Mouse (Mus musculus): ENCODE data around the gene Cdk5r2. TPM values are rescaled to one million over a fixed set of nuclear protein-coding genes. Genes with fewer than 3 reads are reported as not detected.

Cdk5r2 gene
- total and polyA plus RNA-seq, 2 experiments from 2014 or later, result 9.7 to 27.2 TPM

GRCm38 (mm10) chr1:74851001-74851775, 3.5 kb upstream of the Cdk5r2 start:
- no peak overlapping the region for H3K4me2 ChIP-seq (ENCODE audit: low read depth)
- WGBS, result 10% methylated on average over 6 of the region's 6 CpGs
- no peaks in the 10 kb centered on the region for H3K27me3 ChIP-seq (ENCODE audit: insufficient read depth, low read length)
- H3K9ac ChIP-seq, result no peak overlapping the region
- H3K36me3 ChIP-seq (ENCODE audit: insufficient read depth), result no peaks in the 10 kb centered on the region
- TF ChIP-seq CTCF (IDR thresholded peaks at IDR 0.05; ENCODE audit: low read depth), result no peak
- H3K4me3 ChIP-seq (ENCODE audit: low read depth, low read length), result no peak overlapping the region
- no peak overlapping the region for H3K27ac ChIP-seq (ENCODE audit: low read depth, low read length)
- DNase-seq, result no peak
- ATAC-seq, result no peak
- H3K4me1 ChIP-seq (ENCODE audit: insufficient read depth), result peaks cover 4% of the 10 kb centered on the region
- no peaks in the 10 kb centered on the region for H3K9me3 ChIP-seq (ENCODE audit: low read length)

GRCm38 (mm10) chr1:74855156-74855555, 422 bp downstream of the Cdk5r2 start:
- 2% methylated on average over 42 of the region's 48 CpGs for WGBS
- Histone ChIP-seq H3K36me3 (ENCODE audit: insufficient read depth) (no peaks in the 10 kb centered on the region), H3K27me3 (ENCODE audit: insufficient read depth, low read length) (peaks cover 6% of the 10 kb centered on the region), H3K9me3 (ENCODE audit: low read length) (no peaks in the 10 kb centered on the region), H3K4me2 (ENCODE audit: low read depth) (peak overlapping the region; percentile 68), H3K9ac (peak overlapping the region; percentile 88), H3K27ac (ENCODE audit: low read depth, low read length) (peak overlapping the region; percentile 60), H3K4me3 (ENCODE audit: low read depth, low read length) (peak overlapping the region; percentile 79), H3K4me1 (ENCODE audit: insufficient read depth) (peaks cover 18% of the 10 kb centered on the region)
- ATAC-seq (no peak), DNase-seq (no peak)
- TF ChIP-seq CTCF (IDR thresholded peaks at IDR 0.05; ENCODE audit: low read depth), result no peak

GRCm38 (mm10) chr1:74855651-74856438, 1.1 kb downstream of the Cdk5r2 start:
- ATAC-seq, result no peak
- Histone ChIP-seq H3K4me2 (ENCODE audit: low read depth) (peak overlapping the region; percentile 68), H3K9ac (peak overlapping the region; percentile 88), H3K27ac (ENCODE audit: low read depth, low read length) (peak overlapping the region; percentile 60), H3K36me3 (ENCODE audit: insufficient read depth) (no peaks in the 10 kb centered on the region), H3K4me3 (ENCODE audit: low read depth, low read length) (peak overlapping the region; percentile 79), H3K4me1 (ENCODE audit: insufficient read depth) (peaks cover 18% of the 10 kb centered on the region), H3K27me3 (ENCODE audit: insufficient read depth, low read length) (peaks cover 6% of the 10 kb centered on the region), H3K9me3 (ENCODE audit: low read length) (no peaks in the 10 kb centered on the region)
- TF ChIP-seq CTCF (IDR thresholded peaks at IDR 0.05; ENCODE audit: low read depth), result no peak
- DNase-seq, result peak; percentile 61
- WGBS, result 1% methylated on average over 73 of the region's 74 CpGs

GRCm38 (mm10) chr1:74856439-74856720, 1.6 kb downstream of the Cdk5r2 start:
- H3K4me2 ChIP-seq (ENCODE audit: low read depth), result peak overlapping the region; percentile 68
- peak overlapping the region; percentile 88 for H3K9ac ChIP-seq
- 4% methylated on average over 11 of the region's 11 CpGs for WGBS
- TF ChIP-seq CTCF (IDR thresholded peaks at IDR 0.05; ENCODE audit: low read depth), result no peak
- peaks cover 18% of the 10 kb centered on the region for H3K4me1 ChIP-seq (ENCODE audit: insufficient read depth)
- DNase-seq (no peak), ATAC-seq (no peak)
- H3K27ac ChIP-seq (ENCODE audit: low read depth, low read length), result no peak overlapping the region
- H3K9me3 ChIP-seq (ENCODE audit: low read length), result no peaks in the 10 kb centered on the region
- peak overlapping the region; percentile 79 for H3K4me3 ChIP-seq (ENCODE audit: low read depth, low read length)
- no peaks in the 10 kb centered on the region for H3K36me3 ChIP-seq (ENCODE audit: insufficient read depth)
- peaks cover 6% of the 10 kb centered on the region for H3K27me3 ChIP-seq (ENCODE audit: insufficient read depth, low read length)

GRCm38 (mm10) chr1:74856791-74857190, 2.1 kb downstream of the Cdk5r2 start:
- H3K27me3 ChIP-seq (ENCODE audit: insufficient read depth, low read length), result peaks cover 6% of the 10 kb centered on the region
- ATAC-seq (no peak), DNase-seq (peak; percentile 38)
- H3K4me2 ChIP-seq (ENCODE audit: low read depth), result peak overlapping the region; percentile 68
- peak overlapping the region; percentile 88 for H3K9ac ChIP-seq
- no peak overlapping the region for H3K27ac ChIP-seq (ENCODE audit: low read depth, low read length)
- peaks cover 18% of the 10 kb centered on the region for H3K4me1 ChIP-seq (ENCODE audit: insufficient read depth)
- no peak for TF ChIP-seq CTCF (IDR thresholded peaks at IDR 0.05; ENCODE audit: low read depth)
- under 1% methylated on average over 7 of the region's 7 CpGs for WGBS
- H3K36me3 ChIP-seq (ENCODE audit: insufficient read depth), result no peaks in the 10 kb centered on the region
- H3K4me3 ChIP-seq (ENCODE audit: low read depth, low read length), result peak overlapping the region; percentile 79
- no peaks in the 10 kb centered on the region for H3K9me3 ChIP-seq (ENCODE audit: low read length)

- TF ChIP-seq CTCF (IDR thresholded peaks at IDR 0.05; ENCODE audit: low read depth), result no peak
- Histone ChIP-seq H3K9me3 (ENCODE audit: low read length) (no peaks in the 10 kb centered on the region), H3K4me2 (ENCODE audit: low read depth) (peak overlapping the region; percentile 68), H3K36me3 (ENCODE audit: insufficient read depth) (no peaks in the 10 kb centered on the region), H3K27me3 (ENCODE audit: insufficient read depth, low read length) (peaks cover 6% of the 10 kb centered on the region), H3K4me1 (ENCODE audit: insufficient read depth) (peaks cover 18% of the 10 kb centered on the region), H3K27ac (ENCODE audit: low read depth, low read length) (no peak overlapping the region), H3K4me3 (ENCODE audit: low read depth, low read length) (peak overlapping the region; percentile 79), H3K9ac (peak overlapping the region; percentile 35; the same call in 1 of the 2 replicates)
- no peak for ATAC-seq
- DNase-seq, result no peak
- 7% methylated on average over 20 of the region's 20 CpGs for WGBS
Measured at GRCm38 (mm10) chr1:74857201-74857600, 2.5 kb downstream of the Cdk5r2 start.

GRCm38 (mm10) chr1:74857677-74858076, 2.9 kb downstream of the Cdk5r2 start:
- no peak for TF ChIP-seq CTCF (IDR thresholded peaks at IDR 0.05; ENCODE audit: low read depth)
- Histone ChIP-seq H3K27ac (ENCODE audit: low read depth, low read length) (no peak overlapping the region; the same call in 1 of the 2 replicates), H3K9me3 (ENCODE audit: low read length) (no peaks in the 10 kb centered on the region), H3K36me3 (ENCODE audit: insufficient read depth) (no peaks in the 10 kb centered on the region), H3K27me3 (ENCODE audit: insufficient read depth, low read length) (peaks cover 6% of the 10 kb centered on the region), H3K4me2 (ENCODE audit: low read depth) (peak overlapping the region; percentile 68), H3K4me3 (ENCODE audit: low read depth, low read length) (peak overlapping the region; percentile 79), H3K4me1 (ENCODE audit: insufficient read depth) (peaks cover 18% of the 10 kb centered on the region), H3K9ac (peak overlapping the region; percentile 52)
- ATAC-seq (no peak), DNase-seq (peak; percentile 34)
- 5% methylated on average over 4 of the region's 4 CpGs for WGBS

Measured in forebrain, postnatal 0 days (tissue).